Mouse (Mus musculus): ENCODE results near the gene Copz2.

The Copz2 gene

DNA sequence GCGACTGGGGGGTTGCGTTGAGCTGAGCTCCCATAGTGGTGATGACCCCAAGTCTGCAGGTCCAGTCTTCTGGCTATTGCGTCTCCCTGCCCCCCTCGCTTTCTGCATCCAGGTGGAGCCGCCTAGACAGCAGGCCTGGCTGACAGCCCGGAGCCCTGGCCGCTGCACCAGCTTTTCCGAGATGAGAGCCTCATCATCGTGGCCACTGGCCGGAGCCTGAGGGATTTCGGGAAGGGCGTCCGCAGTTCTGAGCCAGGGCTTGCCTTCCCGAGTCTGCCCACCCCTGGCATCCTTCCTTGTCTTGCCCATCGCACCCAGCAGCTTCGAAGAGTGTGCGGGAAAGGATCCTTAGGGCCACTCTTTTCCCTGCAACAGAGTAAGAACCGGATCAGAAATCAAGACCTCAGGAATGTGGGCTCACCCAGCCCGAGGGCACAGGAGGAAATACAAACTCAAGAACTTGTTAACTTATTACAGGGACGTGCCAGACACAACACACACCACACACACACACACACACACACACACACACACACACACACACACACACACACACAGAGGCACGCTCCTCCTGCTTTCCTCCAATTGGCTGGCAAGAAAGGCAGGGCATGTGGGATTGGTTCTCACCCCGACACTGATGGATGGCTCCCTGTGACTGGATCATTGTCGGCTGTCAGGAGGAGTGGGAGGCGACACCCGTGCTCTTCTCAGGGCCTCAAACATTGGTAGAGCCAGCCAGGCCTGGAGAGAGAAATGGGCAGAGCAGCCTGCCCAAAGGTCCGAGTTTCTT lies 13.7 kb downstream of the Copz2 start:
- DNase-seq (ENCODE audit: low spot score in 2 of 2): peak in 1 of 2 experiments; percentile 30

DNA sequence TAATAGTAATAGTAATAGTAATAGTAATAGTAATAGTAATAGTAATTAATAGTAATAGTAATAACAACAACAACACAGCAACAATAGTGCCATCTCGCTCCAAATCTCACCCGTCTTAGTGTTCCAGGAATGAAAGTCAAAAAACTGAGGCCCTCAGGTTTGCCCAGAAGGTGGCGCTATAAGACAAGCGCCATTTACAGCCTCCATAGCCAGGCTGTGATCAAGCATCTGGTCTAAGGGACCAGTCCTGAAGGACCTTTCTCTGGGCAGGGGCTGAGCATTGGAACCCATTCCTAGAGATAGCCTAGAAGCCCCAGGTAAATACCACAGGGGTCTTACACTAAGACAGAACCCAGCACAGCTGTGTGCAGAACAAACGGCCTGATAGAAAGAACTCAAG lies 17.5 kb downstream of the Copz2 start:
- DNase-seq (ENCODE audit: low spot score in 2 of 2): no peak

DNA sequence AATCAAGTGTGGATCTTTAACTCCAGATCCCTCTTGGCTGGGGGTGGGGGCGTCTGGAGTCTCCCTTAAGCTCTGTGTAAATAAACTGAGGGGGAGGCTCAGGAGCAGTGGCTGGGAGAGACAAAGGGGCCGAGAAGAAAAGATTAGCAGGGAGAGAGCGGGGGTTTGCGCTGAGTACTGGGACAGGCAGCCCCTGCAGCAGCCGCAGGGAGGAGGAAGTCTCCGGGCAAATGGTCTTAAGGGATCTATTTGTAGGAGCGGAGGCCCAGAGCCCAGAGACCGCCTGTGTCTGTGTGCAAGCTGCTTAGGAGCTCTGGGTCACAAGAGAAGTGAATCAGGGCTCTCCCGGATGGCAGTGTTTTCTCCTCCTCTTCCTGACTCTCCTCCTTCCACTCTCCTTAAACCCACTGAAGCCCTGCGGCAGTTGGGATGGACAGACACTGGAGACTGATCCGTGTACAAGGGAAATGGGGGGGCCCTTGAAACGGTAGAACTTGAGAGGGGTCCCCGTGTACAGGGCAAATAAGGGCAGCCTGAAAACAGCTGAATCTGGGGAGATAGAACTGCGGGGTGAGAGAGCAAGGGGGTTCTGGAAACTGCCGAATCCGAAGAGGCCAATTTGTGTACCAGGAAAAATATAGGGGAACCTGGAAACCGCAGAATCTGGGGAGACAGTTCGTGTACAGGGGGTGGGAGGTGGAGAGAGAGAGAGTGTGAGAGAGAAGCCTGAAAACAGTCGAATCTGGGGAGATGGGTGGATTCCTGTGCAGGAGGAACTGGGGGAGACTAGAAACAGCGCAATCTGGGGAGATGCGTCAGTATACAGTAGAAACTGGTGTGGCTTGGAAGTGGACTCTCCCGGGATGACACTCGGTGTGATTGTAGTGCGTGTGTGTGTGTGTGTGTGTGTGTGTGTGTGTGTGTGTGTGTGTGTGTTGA lies 23.0 kb downstream of the Copz2 start:
- DNase-seq (ENCODE audit: low spot score in 2 of 2): no peak

DNA sequence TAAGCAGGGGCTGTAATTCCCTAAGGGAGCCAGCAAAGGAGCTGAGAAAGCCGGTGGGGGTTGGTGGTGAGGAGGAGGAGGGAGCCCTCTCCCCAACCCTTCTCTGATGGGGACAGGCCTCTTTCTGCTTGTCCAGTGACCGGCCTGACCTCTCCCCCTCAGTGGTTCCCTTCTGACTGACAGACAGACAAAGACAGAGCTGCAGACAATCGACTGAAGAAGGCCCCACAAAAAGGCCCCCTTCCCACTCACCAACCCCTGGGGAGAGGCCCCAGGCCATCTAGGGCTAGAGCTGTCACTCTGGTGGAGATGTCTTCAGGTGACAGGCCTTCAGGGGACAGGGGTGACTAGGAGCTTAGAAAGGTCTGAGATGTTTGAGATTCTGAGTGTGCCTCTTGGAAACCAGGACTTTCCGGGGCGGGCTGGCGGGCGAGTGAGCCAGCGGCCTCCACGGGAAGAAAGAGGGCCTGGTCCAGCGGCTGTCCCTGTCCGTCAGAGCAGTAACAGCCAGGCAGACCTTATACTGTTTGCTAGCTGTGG lies 24.0 kb downstream of the Copz2 start:
- DNase-seq (ENCODE audit: low spot score in 2 of 2): no peak

DNA sequence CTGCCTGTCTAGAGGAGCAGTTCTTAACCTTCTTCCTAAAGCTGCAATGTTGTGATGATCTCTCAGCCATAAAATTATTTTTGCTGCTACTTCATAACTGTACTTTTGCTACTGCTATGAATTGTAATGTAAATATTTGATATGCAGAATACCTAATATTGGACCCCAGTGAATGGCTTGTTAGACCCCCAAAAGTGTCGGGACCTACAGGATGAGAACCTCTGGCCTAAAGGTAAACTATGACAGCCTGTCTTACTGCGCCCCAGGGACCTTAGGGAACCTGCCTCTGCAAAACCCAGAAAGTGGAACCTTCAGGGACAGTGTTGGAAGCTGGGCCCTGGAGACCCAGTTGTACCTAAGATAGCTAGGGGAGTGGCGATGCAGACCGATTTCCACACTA lies 25.6 kb downstream of the Copz2 start:
- DNase-seq (ENCODE audit: low spot score in 2 of 2): no peak

DNA sequence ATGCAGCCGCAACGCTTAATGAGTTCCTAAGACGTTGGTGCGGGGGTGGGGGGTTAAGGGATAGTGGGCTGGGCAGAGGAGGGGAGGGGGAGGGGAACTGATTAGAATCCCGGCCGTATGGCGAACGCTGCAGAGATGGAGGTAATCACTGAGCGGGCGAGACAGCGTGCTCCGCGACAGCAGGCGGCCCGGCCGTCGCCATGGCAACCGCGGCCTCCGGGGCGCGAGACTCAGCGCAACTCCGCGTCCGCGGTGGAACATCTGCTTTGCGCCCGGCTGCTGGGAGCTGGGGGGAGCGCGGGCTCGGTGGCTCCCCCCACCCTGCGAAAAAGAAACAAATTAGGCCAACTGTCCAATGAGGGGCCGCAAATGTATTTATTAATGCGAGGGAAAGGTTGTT lies 26.1 kb downstream of the Copz2 start:
- peak; percentile 55 to 72 for DNase-seq (ENCODE audit: low spot score in 2 of 2)

DNA sequence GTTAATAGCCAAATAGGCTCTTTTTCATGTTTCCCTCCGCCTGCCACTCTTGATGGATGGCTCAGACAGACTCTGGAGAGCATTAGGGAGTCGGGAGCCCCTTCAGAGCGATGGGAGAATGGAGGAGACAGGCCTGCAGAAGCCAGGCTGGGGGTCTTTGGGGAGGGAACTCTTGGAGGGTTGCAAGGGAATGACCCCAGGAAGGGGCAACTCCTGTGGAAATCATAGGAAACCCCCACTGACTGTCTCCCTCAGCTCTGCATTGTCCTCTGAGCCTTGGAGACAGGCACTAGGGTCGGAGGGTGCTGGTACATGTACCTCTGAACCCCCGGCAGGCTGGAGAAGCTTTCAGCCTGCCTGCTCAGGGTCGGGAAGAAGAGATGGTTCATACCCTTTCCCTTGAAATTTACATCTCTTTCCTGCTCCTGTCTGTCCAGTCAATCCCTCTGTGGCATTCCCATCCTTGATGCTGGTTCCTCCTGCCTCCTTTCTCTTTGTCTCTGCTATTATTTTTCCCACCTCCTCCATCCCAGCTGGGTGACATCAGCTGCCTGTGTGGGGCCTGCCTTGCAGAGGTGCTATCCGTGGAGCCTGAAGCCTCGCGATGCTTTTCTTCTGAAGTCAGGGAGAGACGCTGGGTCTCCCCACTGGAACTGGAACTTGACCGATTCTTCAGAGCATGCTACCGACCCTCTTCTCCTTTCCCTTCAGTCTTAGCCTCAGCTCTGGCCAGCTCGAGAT lies 26.8 kb downstream of the Copz2 start:
- DNase-seq (ENCODE audit: low spot score in 2 of 2): no peak

DNA sequence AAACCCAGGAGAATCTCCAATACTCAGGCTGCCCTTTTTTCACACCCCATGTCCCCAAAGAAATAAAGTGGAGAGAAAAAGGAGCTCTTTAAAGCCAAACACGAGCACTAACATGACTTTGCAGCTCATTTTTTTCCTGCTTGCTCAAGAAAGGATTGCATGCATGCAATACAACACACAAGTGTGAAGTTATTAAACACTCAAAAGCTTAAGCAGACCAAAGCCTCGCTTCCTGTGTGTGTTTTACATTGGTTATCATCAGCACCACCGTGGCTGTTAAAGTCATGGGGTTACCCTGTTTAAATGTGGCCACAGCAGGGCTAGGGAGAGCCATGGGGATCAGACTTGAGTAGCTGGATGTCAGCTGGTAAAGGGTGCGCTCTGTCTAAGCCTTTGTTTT lies 27.4 kb downstream of the Copz2 start:
- DNase-seq (ENCODE audit: low spot score in 2 of 2): no peak

DNA sequence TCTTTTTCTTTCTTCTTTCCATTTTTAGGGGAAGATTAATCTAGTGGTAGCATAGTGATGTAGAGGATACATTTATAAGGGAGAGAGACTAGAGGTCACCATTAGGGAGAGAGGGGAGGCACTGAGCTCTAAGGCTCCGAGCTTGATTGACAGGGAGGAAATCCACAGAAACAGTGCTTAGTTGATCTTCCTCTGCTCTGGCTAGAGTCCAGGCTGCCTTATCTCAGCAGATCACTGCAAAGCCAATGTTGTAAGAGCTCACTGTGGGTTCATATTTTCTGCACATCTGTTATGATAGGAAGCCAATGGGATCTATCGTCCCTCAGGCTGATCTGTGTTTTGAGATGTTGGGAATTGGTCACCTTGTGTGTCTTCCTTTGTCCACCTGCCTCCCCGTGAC lies 29.0 kb downstream of the Copz2 start:
- DNase-seq (ENCODE audit: low spot score in 2 of 2): no peak

DNA sequence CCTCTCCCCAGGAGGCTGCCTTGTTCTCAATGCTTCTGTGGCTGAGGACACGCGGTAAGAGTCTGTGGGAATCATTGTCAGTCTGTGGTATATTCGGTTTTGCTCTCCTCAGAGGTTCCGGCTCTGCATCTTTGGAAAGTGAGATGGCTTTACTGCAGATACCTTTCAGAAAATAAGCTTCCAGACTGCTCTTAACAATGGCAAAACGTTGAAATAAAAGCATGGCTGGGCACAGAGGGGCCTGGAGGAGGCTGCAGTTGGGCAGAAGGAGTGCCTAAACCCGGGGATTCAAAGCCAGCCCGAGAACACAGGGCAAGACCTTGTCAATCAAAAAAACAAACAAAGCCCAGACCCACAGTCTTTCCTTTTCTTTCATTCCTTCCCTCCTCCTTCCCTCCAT lies 29.7 kb downstream of the Copz2 start:
- no peak for DNase-seq (ENCODE audit: low spot score in 2 of 2)

DNA sequence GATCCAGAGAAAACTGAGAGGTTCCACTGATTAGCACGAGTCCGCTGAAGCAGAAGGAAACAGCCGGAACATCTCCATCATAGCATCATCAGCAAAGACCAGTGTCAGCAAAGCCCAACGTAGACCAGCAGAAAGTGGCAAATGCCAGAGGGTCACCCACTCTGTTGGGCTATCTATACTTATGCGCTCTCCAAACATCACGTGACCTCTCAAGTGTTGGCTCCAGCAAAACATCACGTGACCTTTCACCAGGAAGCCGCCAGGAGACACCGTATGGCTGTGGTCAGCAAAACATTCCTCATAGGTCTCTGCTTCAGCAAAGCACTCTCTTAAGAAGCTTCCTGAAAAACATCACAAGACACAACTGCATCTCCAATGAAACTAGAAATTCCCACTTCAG lies 30.6 kb downstream of the Copz2 start:
- no peak for DNase-seq (ENCODE audit: low spot score in 2 of 2)

DNA sequence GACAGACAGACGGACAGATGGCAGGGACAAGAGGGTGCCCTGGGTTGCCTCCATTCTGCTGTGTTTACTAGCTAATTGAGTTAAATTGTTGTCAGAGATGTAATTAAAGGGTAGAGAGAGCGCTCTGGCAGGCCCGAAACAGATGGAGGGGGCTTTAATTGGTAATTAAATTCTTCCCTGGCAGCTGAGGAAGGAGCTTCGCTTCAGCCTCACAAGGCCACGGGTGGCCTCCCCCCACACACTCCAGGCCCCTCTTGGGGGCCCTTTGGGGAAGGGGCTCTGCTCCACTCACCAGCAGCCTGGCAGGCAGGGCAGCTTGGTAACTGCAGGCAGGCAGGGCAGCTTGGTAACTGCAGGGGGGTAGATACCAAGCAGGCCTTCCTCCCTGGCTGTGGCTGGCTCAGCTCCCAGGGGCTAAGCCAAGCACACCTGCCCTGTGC lies 36.3 kb downstream of the Copz2 start:
- DNase-seq (ENCODE audit: low spot score in 2 of 2): no peak

DNA sequence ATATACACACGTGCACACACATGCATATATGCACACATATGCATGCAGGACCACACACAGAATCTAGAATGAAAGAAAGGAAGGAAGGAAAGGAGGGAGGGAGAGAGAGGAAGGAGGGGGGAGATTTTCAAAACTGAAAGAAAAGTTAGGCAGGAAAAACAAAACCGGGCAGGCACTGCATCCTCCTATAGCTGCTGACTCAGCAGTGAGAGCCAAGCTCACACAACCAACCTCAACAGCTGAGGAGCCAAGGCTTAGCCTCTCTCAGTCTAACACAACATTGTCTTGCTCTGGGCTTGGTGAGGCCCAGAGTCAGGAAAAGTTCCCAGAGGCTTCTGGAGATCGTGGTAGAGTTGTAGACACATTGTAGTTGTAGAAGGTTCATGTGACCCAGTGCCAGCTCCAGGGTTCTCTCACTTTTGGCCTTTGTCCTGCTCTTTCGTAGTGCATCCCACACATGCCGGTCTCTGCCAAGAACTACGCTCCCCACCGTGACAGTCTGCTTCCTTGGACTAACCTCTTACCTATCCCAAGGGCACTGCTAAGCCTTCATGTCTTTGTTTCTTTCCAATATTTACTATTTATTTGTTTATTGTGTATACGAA lies 37.4 kb downstream of the Copz2 start:
- no peak for DNase-seq (ENCODE audit: low spot score in 2 of 2)

DNA sequence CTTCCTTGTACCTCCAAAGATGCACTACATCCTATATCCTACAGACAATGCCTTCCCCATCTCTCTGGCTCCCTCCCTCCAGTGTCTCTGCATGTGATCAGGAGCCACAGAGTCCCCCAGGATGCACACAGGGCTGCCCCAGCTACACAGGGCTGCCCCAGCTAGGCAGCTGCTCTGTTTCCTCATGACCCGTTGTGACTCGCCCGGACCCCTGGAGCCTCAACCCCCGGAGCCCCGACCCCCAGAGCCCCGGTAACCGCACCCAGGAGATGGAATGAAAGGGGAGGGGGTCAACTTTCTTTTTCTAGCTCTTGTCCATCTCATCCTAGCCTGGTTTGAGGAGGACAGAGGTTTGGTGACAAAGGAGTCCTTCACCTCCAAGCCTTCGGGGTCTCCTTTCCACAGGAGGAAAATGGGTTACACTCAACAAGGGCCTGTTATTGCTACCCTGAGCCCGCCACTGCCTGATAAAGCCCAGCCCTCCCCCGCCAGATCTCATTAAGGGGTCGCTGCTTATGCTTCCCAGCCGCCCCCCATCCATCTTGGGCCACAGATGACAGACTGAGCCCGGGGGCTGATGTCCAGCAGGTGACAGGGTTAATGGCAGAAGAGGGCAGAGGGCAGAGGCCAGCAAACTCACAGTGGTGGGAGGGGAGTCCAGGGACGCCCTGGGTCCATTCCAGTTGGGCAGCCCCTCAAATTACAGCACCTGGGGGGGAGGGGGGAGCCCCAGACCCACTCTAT lies 42.3 kb downstream of the Copz2 start:
- DNase-seq (ENCODE audit: low spot score in 2 of 2): no peak

DNA sequence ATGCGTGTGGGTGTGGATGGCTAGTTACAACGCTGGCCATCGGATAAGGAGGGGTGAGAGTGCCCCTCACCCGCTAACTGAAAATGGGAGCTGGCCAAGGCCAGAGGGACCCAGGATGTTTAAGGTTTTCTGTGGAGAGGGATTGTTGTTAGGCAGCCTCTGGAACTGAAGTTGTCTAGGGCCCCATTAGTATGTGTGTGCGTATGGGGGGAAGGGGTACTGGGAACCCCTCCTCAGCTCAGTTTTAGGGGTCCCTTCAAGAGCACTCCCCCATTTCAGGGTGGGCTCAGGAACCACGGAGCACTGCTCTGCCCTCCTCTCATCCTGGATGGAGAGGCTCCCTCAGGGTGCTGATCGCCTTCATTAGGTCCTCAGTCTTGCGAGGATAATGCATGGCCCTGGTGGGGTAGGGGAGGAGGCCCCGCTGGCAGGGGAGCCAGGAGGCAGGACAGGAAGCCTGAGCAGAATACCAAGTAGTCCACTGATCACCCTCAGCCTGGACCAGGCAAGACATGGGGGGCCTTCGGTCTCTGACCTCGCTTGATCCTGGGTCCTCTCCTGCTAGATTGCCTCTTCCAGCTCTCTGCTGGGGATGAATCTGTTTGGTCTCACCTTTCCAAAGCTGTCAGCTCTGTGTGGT lies 43.7 kb downstream of the Copz2 start:
- DNase-seq (ENCODE audit: low spot score in 2 of 2): no peak

DNA sequence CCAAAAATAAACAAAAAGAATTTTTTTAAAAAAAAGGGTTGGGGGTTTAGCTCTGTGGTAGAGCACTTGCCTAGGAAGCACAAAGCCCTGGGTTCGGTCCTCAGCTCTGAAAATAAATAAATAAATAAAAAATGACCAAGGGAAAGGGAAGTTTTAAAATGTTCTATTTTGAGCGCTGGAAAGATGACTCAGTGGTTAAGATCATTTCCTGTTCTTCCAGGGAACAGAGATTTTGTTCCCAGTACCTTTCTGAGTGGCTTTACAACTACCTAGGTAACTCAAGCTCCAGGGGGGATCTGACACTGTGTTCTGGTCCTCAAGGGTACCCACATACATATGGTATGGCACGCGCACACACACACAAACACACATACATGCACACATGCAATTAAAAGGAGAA lies 46.2 kb downstream of the Copz2 start:
- DNase-seq (ENCODE audit: low spot score in 2 of 2): no peak

DNA sequence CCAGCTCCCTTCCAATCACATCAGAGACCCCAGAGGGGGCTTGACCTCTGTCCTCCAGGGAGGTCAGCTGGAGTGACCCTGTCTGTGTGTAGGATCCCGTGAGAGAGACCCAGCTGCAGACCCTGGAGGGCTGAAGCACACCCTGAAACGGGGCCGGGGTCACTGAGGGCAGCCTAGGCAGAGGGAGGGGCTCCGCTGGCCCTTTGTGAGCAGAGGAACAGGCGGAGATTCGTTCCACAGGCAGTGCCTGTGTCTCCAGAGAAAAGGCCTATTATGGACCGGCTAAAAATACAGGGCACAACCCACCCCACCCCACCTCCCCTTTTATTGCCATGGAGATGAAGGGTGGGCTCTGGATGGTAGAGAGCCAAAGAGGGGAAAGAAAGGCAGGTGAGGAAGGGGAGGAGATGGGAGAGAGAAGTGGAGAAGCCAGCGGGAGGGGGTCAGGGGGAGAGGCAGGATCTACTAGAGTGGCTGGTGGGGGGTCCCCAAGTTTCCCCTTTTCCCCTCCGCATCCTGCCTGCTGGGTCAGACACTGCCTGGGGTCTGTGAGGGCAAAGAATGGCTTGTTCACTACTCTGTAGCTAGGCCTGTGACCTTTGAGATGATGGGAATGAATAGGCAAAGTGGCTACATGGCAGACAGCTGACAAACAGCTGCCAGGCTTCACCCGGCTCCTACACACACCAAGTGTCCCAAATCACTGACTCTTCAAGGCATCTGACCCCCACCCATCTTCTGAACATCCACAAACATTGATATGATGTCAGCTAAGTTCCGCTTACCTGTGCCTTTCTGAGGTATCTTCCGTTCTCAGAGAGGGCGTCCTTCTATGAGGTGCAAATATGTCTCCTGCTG lies 50.0 kb downstream of the Copz2 start:
- DNase-seq (ENCODE audit: low spot score in 2 of 2): no peak

DNA sequence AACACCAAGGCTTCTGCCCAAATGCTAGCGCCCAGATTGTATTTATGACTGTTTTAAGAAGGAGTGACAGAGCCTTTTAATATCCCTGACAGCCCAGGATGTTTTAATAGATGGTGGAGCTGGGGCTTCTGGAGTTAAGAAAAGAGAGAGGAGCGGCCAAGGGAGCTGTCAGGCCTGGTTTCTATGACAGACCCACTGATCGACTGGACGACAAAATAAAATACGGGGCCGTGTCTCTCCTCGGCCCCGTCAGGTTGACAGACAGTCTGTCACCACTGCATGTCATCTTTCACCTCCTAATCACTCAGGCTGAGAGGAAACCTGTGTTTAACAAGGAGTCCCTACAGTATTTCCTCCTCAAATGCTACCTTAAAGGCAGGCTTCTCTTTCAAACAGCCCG lies 51.7 kb downstream of the Copz2 start:
- no peak for DNase-seq (ENCODE audit: low spot score in 2 of 2)
